Mouse (Mus musculus) kidney, embryonic 14.5 days (tissue): ENCODE measurements at regions not wholly inside any gene's neighbourhood (a gene's known extent, or its start where the extent isn't known, plus 50 kb on each side); places are given as distances from the start of the nearest gene placed in this dataset.

Experiments used
- ATAC-seq: fragments of 200-750 bp; cut with Nextera tagmentation; 2 replicates; pipeline ENCODE4 v1.8.0; 2017; ENCODE audit warnings: moderate number of reproducible peaks, mild to moderate bottlenecking, moderate TSS enrichment, moderate library complexity; ENCODE audit not compliant: low FRiP score, low TSS enrichment
- H3K27ac ChIP-seq: fragments of 300-500 bp; sonication (generic); 2 replicates; pipeline ENCODE4 v1.5.1; 2014; ENCODE audit warnings: low read depth, mild to moderate bottlenecking, low read length, moderate library complexity, mixed read lengths
- H3K27me3 ChIP-seq: fragments of 300-500 bp; sonication (generic); 2 replicates; pipeline ENCODE4 v1.6.1; 2014; ENCODE audit warnings: mild to moderate bottlenecking, low read length; ENCODE audit not compliant: control insufficient read depth, insufficient read depth
- H3K36me3 ChIP-seq: fragments of 300-500 bp; sonication (generic); 2 replicates; pipeline ENCODE4 v1.6.1; 2014; ENCODE audit warnings: low read length, mixed read lengths; ENCODE audit not compliant: control insufficient read depth, insufficient read depth
- H3K4me1 ChIP-seq: fragments of 300-500 bp; sonication (generic); 2 replicates; pipeline ENCODE4 v1.6.1; 2014; ENCODE audit warnings: low read length, mixed read lengths; ENCODE audit not compliant: control insufficient read depth, insufficient read depth
- H3K4me2 ChIP-seq: fragments of 300-500 bp; sonication (generic); replicated peaks from 2 replicates; pipeline ENCODE4 v1.6.1; 2014; ENCODE audit warnings: low read depth, mild to moderate bottlenecking, low read length
- H3K4me3 ChIP-seq: fragments of 300-500 bp; sonication (generic); 2 replicates; pipeline ENCODE4 v1.5.1; 2014; ENCODE audit warnings: mild to moderate bottlenecking, low read length
- H3K9ac ChIP-seq: fragments of 300-500 bp; sonication (generic); 2 replicates; pipeline ENCODE4 v1.6.1; 2014; ENCODE audit warnings: low read depth, mild to moderate bottlenecking, low read length, moderate library complexity
- H3K9me3 ChIP-seq: fragments of 300-500 bp; sonication (generic); 2 replicates; pipeline ENCODE4 v1.6.1; 2016; ENCODE audit warnings: low read length; ENCODE audit not compliant: control insufficient read depth
- WGBS: fragments of 180-500 bp; shearing (Covaris S2); extraction: QIAGEN DNeasy Blood & Tissue Kit; methylation state at CpG from one replicate; pipeline ENCODE4 v1.1.7; 2014; 5-methylcytosine and 5-hydroxymethylcytosine counted together

DNA sequence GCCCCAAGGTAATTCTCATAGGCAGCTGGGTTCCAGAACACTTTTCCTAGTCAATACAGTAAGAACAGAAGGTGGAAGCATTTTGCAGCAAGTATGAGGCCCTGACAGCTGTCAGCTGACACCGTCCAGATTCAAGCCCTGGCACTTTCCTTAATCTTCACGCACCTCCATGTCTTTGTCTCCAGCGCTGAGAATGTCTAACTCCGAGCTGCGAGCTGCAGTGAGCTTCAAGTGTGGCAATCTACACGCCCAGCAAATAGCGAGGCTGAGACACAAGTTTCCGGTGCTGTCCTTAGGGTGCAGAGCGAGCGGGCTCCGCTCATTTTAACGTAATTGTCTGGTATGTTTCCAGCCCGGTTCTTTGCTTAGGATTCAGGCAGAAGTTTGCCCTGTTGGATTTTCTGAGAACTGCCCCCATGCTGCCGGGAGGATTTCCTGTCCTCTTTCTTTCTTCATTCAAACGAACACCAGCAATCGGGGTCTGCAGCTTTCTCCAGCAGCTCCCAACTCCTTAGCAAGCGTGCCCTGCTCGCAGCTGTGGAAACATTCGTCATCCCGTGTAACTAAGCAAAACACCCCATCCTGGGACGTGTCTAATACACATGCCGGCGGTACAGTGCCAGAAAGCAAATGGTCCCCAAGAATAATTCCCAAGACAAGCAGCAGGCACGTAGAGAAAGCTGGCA lies 54.5 kb downstream of the Irx3 start:
- Histone ChIP-seq H3K27me3 (no peaks in the 10 kb centered on the region), H3K4me2 (0 out of 2 replicates have a peak overlapping the region, but pooled peaks have one; percentile 19), H3K27ac (no peak overlapping the region), H3K36me3 (no peaks in the 10 kb centered on the region), H3K9me3 (no peaks in the 10 kb centered on the region), H3K9ac (no peak overlapping the region), H3K4me1 (peaks cover 6% of the 10 kb centered on the region; the same call in 1 of the 2 replicates), H3K4me3 (no peak overlapping the region)
- 44% methylated on average over 24 of the region's 24 CpGs for WGBS
- ATAC-seq: no peak

DNA sequence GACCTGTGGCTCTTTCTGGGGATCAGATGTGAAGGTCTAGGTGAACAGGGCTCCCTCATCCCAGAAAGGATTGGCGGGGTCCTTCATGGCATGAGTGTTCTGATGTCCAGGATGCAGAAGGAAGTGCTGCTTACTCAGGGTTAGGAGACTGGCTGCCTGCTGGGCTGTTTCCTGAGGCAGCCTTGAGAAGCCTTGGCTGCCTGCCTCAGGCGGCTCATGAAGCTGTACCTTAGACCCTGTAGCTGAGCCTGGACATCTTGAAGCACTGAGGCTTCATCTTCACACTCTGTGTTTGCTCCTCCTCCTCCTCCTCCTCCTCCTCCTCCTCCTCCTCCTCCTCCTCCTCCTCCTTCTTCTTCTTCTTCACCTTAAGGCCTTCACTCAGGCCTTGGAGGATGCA lies 77.2 kb downstream of the Irx3 start:
- H3K4me3 ChIP-seq: no peak overlapping the region
- H3K27me3 ChIP-seq: no peaks in the 10 kb centered on the region
- no peak overlapping the region for H3K4me2 ChIP-seq
- no peak overlapping the region for H3K9ac ChIP-seq
- 60% methylated on average over 2 of the region's 2 CpGs for WGBS
- ATAC-seq: no peak
- H3K27ac ChIP-seq: no peak overlapping the region
- no peaks in the 10 kb centered on the region for H3K9me3 ChIP-seq
- H3K36me3 ChIP-seq: no peaks in the 10 kb centered on the region
- H3K4me1 ChIP-seq: no peaks in the 10 kb centered on the region
